Mouse (Mus musculus): ENCODE results near the gene Morc4.

- TF ChIP-seq TCF12 (IDR thresholded peaks at IDR 0.05; ENCODE audit: low read depth, low read length) (no peak), ELF1 (IDR thresholded peaks at IDR 0.05; ENCODE audit: low read depth, low read length) (no peak), IRF4 (IDR thresholded peaks at IDR 0.05; ENCODE audit: low read depth, low read length) (no peak), POLR2A (IDR thresholded peaks at IDR 0.05; ENCODE audit: low read depth, low read length) (no peak), CTCF (conservative IDR thresholded peaks at IDR 0.05 in 1 of 2, IDR thresholded peaks at IDR 0.05 in 1 of 2; ENCODE audit: low read depth in 2 of 2, low read length in 2 of 2) (no peak), RCOR1 (conservative IDR thresholded peaks at IDR 0.05; ENCODE audit: low read depth, low read length) (no peak), USF1 (IDR thresholded peaks at IDR 0.05; ENCODE audit: low read depth, low read length) (no peak), NELFE (IDR thresholded peaks at IDR 0.05; ENCODE audit: low read depth, low read length) (no peak), MAX (IDR thresholded peaks at IDR 0.05; ENCODE audit: low read length) (no peak), E2F4 (IDR thresholded peaks at IDR 0.05; ENCODE audit: insufficient replicate concordance, low read depth, low read length) (no peak), TBP (conservative IDR thresholded peaks at IDR 0.05; ENCODE audit: low read depth, low read length) (no peak), KAT2A (IDR thresholded peaks at IDR 0.05; ENCODE audit: insufficient replicate concordance, low read length) (no peak), MAFK (IDR thresholded peaks at IDR 0.05; ENCODE audit: insufficient replicate concordance, low read length) (no peak)
These were observed 89.0 kb downstream of the Morc4 start, which contains the start of gene Ripply1 for GRCm38 (mm10) chrX:139782278-139783044.
